Mouse (Mus musculus) heart, postnatal 0 days (tissue): Measurements from ENCODE around the gene Stim1. TPM values are rescaled to one million over a fixed set of nuclear protein-coding genes. Genes with fewer than 3 reads are reported as not detected.

ENCODE experiments used
- ATAC-seq: fragments of 200-750 bp; cut with Nextera tagmentation; 2 replicates; pipeline ENCODE4 v1.8.0; 2017; ENCODE audit warnings: low read depth, moderate number of reproducible peaks, moderate library complexity; ENCODE audit not compliant: insufficient read depth
- DNase-seq: peaks from one replicate; pipeline ENCODE4 v3.0.0-alpha.2; 2016; ENCODE audit warnings: low spot score
- H3K27ac ChIP-seq: fragments of 300-500 bp; sonication (generic); 2 replicates; pipeline ENCODE4 v1.5.1; 2014; ENCODE audit warnings: low read depth, mild to moderate bottlenecking
- H3K27me3 ChIP-seq: fragments of 300-500 bp; sonication (generic); 2 replicates; pipeline ENCODE4 v1.6.1; 2014; ENCODE audit warnings: low read length, mixed read lengths; ENCODE audit not compliant: control insufficient read depth, insufficient read depth
- H3K36me3 ChIP-seq: fragments of 300-500 bp; sonication (generic); replicated peaks from 2 replicates; pipeline ENCODE4 v1.6.1; 2014; ENCODE audit warnings: low read length, mixed read lengths; ENCODE audit not compliant: control insufficient read depth, insufficient read depth
- H3K4me1 ChIP-seq: fragments of 300-500 bp; sonication (generic); 2 replicates; pipeline ENCODE4 v1.6.1; 2014; ENCODE audit warnings: antibody characterized with exemption; ENCODE audit not compliant: control insufficient read depth, insufficient read depth
- H3K4me2 ChIP-seq: fragments of 300-500 bp; sonication (generic); 2 replicates; pipeline ENCODE4 v1.6.1; 2014; ENCODE audit warnings: low read depth, mild to moderate bottlenecking, low read length, moderate library complexity
- H3K4me3 ChIP-seq: fragments of 300-500 bp; sonication (generic); 2 replicates; pipeline ENCODE4 v1.5.1; 2014; ENCODE audit warnings: low read depth, low read length
- H3K9ac ChIP-seq: fragments of 300-500 bp; sonication (generic); replicated peaks from 2 replicates; pipeline ENCODE4 v1.6.1; 2014; ENCODE audit warnings: low read depth, low read length, mixed read lengths
- H3K9me3 ChIP-seq: fragments of 300-500 bp; sonication (generic); replicated peaks from 2 replicates; pipeline ENCODE4 v1.6.1; 2016; ENCODE audit warnings: low read length; ENCODE audit not compliant: control insufficient read depth
- CTCF ChIP-seq: IDR thresholded peaks from 2 replicates; pipeline ENCODE4 v1.5.1; 2016; ENCODE audit warnings: antibody characterized with exemption, control low read depth, low read depth
- EP300 ChIP-seq: IDR thresholded peaks from 2 replicates; pipeline ENCODE4 v1.6.1; 2016; ENCODE audit warnings: antibody characterized with exemption, low read depth
- WGBS: fragments of 180-500 bp; shearing (Covaris S2); extraction: QIAGEN DNeasy Blood & Tissue Kit; methylation state at CpG from one replicate; pipeline ENCODE4 v1.1.7; 2014; 5-methylcytosine and 5-hydroxymethylcytosine counted together
- polyA plus RNA-seq: library from polyadenylated mRNA; unstranded; fragments of >200 nt; fragmentation: Nextera tagmentation; extraction: Ambion mirVana; gene quantifications from 2 replicates; pipeline ENCODE4 v1.2.1, GENCODE M21; 2015
- total RNA-seq: library from RNA; depleted of rRNA; stranded (reverse); fragments of >200 nt; gene quantifications from 2 replicates; pipeline ENCODE4 v1.2.3, GENCODE M21; 2014; ENCODE audit warnings: low replicate concordance; rRNA removed

The Stim1 gene
- 28.1 and 59.0 TPM in 2 replicates for total RNA-seq
- polyA plus RNA-seq: 11.4 and 11.6 TPM in 2 replicates

- Histone ChIP-seq H3K9me3 (no peaks in the 10 kb centered on the region), H3K4me2 (peak within 1 kb of the TSS; percentile 93), H3K27me3 (peaks cover 27% of the 10 kb centered on the region), H3K4me3 (peak within 1 kb of the TSS; percentile 83), H3K9ac (peak within 1 kb of the TSS; percentile 69), H3K27ac (peak within 1 kb of the TSS; percentile 60), H3K4me1 (peaks cover 24% of the 10 kb centered on the region), H3K36me3 (no peaks in the 10 kb centered on the region)
- 1% methylated on average over 54 of the region's 73 CpGs for WGBS
- no peak for DNase-seq
- TF ChIP-seq EP300: no peak
- TF ChIP-seq CTCF: no peak
- ATAC-seq: peak; percentile 90
Observed at GRCm38 (mm10) chr7:102267601-102268394, at the start of gene Stim1. TSS of gene Stim1 (plus strand) at chr7:102267806.

GRCm38 (mm10) chr7:102221899-102222298 is 45.7 kb upstream of the Stim1 start:
- H3K9me3 ChIP-seq: no peaks in the 10 kb centered on the region
- H3K4me3 ChIP-seq: no peak overlapping the region; the same call in 1 of the 2 replicates
- H3K4me2 ChIP-seq: peak overlapping the region; percentile 86
- H3K27ac ChIP-seq: no peak overlapping the region
- H3K4me1 ChIP-seq: peaks cover 15% of the 10 kb centered on the region; the same call in 1 of the 2 replicates
- no peak for ATAC-seq
- TF ChIP-seq CTCF (no peak), EP300 (no peak)
- no peak overlapping the region for H3K9ac ChIP-seq
- 31% methylated on average over 1 of the region's 1 CpGs for WGBS
- no peaks in the 10 kb centered on the region for H3K27me3 ChIP-seq
- no peak for DNase-seq
- H3K36me3 ChIP-seq: no peaks in the 10 kb centered on the region

GRCm38 (mm10) chr7:102222336-102222735 is 45.3 kb upstream of the Stim1 start:
- TF ChIP-seq EP300: no peak
- TF ChIP-seq CTCF: peak; percentile 62
- under 1% methylated on average over 11 of the region's 13 CpGs for WGBS
- no peaks in the 10 kb centered on the region for H3K36me3 ChIP-seq
- DNase-seq (peak; percentile 48), ATAC-seq (peak; percentile 73)
- no peaks in the 10 kb centered on the region for H3K9me3 ChIP-seq
- no peaks in the 10 kb centered on the region for H3K27me3 ChIP-seq
- H3K9ac ChIP-seq: peak overlapping the region; percentile 72
- H3K4me2 ChIP-seq: peak overlapping the region; percentile 86
- peaks cover 15% of the 10 kb centered on the region; the same call in 1 of the 2 replicates for H3K4me1 ChIP-seq
- peak overlapping the region; percentile 39; the same call in 1 of the 2 replicates for H3K27ac ChIP-seq
- H3K4me3 ChIP-seq: peak overlapping the region; percentile 83

GRCm38 (mm10) chr7:102222830-102223556 is 44.6 kb upstream of the Stim1 start:
- TF ChIP-seq CTCF: no peak
- TF ChIP-seq EP300: no peak

More at GRCm38 (mm10) chr7:102222830-102223556, 44.6 kb upstream of the Stim1 start:
- H3K4me1 ChIP-seq: peaks cover 15% of the 10 kb centered on the region; the same call in 1 of the 2 replicates
- no peaks in the 10 kb centered on the region for H3K9me3 ChIP-seq
- 2% methylated on average over 30 of the region's 31 CpGs for WGBS
- peak overlapping the region; percentile 39; the same call in 1 of the 2 replicates for H3K27ac ChIP-seq
- H3K27me3 ChIP-seq: no peaks in the 10 kb centered on the region
- peak; percentile 67 for ATAC-seq
- H3K4me2 ChIP-seq: peak overlapping the region; percentile 86
- peak overlapping the region; percentile 83 for H3K4me3 ChIP-seq
- DNase-seq: peak; percentile 31
- no peaks in the 10 kb centered on the region; the same call in 1 of the 2 replicates for H3K36me3 ChIP-seq
- H3K9ac ChIP-seq: peak overlapping the region; percentile 72
